Mouse (Mus musculus) forebrain, embryonic 16.5 days (tissue): Measurements from ENCODE around the gene Prokr1. TPM values are rescaled to one million over a fixed set of nuclear protein-coding genes. Genes with fewer than 3 reads are reported as not detected.

Experiments used
- ATAC-seq: fragments of 200-750 bp; cut with Nextera tagmentation; 2 replicates; pipeline ENCODE4 v1.8.0; 2017; ENCODE audit warnings: mild to moderate bottlenecking, moderate library complexity
- H3K27ac ChIP-seq: fragments of 300-500 bp; sonication (generic); 2 replicates; pipeline ENCODE4 v1.5.1; 2014; ENCODE audit warnings: low read length, control low read depth
- H3K27me3 ChIP-seq: fragments of 300-500 bp; sonication (generic); replicated peaks from 2 replicates; pipeline ENCODE4 v1.6.1; 2014; ENCODE audit warnings: low read length; ENCODE audit not compliant: control insufficient read depth, insufficient read depth
- H3K36me3 ChIP-seq: fragments of 300-500 bp; sonication (generic); 2 replicates; pipeline ENCODE4 v1.6.1; 2014; ENCODE audit not compliant: control insufficient read depth, insufficient read depth
- H3K4me1 ChIP-seq: fragments of 300-500 bp; sonication (generic); replicated peaks from 2 replicates; pipeline ENCODE4 v1.6.1; 2014; ENCODE audit warnings: low read length; ENCODE audit not compliant: control insufficient read depth, insufficient read depth
- H3K4me2 ChIP-seq: fragments of 300-500 bp; sonication (generic); 2 replicates; pipeline ENCODE4 v1.6.1; 2014; ENCODE audit warnings: mild to moderate bottlenecking, low read length, control low read depth
- H3K4me3 ChIP-seq: fragments of 300-500 bp; sonication (generic); replicated peaks from 2 replicates; pipeline ENCODE4 v1.5.1; 2014; ENCODE audit warnings: mild to moderate bottlenecking, low read length, control low read depth
- H3K9ac ChIP-seq: fragments of 300-500 bp; sonication (generic); replicated peaks from 2 replicates; pipeline ENCODE4 v1.6.1; 2014; ENCODE audit warnings: low read depth, low read length, control low read depth
- H3K9me3 ChIP-seq: fragments of 300-500 bp; sonication (generic); 2 replicates; pipeline ENCODE4 v1.6.1; 2016; ENCODE audit warnings: low read length; ENCODE audit not compliant: control insufficient read depth
- WGBS: fragments of 180-500 bp; shearing (Covaris S2); extraction: QIAGEN DNeasy Blood & Tissue Kit; methylation state at CpG from one replicate; pipeline ENCODE4 v1.1.7; 2014; 5-methylcytosine and 5-hydroxymethylcytosine counted together
- polyA plus RNA-seq: library from polyadenylated mRNA; unstranded; fragments of >200 nt; fragmentation: Nextera tagmentation; extraction: Ambion mirVana; gene quantifications from 2 replicates; pipeline ENCODE4 v1.2.1, GENCODE M21; 2015

Gene Prokr1
- polyA plus RNA-seq, 1 experiment from 2014 or later = 2.5 TPM

DNA sequence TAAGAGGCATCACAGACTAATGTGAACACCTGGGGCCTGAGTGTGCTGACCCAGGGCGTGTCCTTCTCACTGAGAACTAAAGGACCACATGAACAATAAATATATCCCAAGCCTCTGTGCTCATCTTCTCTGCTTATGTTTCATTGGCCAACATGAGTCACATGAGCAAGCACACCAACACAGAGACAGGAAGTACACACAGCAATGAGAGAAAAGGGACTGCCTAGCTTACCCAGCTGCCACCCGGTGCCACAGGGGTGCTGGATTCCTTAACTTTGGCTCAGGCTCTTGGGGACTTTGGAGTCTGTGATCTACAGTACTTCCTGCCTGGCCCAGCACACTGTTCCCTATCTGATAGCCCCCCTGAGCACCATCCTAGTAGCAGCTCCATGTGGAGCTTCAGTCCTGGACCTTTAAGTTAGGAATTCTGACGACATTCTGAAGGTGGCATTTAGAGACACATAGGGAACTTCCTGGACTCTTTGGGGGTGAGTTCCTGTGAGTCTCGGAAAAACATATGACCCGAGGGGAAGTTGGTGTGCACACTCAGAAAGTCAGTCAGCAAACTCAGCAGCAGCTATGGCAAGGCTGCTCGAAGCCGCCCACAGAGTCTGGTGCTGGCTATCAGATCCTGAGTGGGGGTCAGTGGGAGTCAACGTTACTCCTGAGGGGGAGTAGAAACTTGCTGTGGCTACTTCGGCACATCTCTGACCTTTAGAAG is 55.5 kb downstream of the Prokr1 start:
- Histone ChIP-seq H3K4me3 (no peak overlapping the region), H3K4me2 (no peak overlapping the region), H3K9ac (no peak overlapping the region), H3K27ac (no peak overlapping the region), H3K4me1 (0 out of 2 replicates have a peak, but pooled peaks cover 5% of the 10 kb centered on the region), H3K36me3 (no peaks in the 10 kb centered on the region), H3K27me3 (no peaks in the 10 kb centered on the region), H3K9me3 (no peaks in the 10 kb centered on the region)
- no peak for ATAC-seq
- 91% methylated on average over 9 of the region's 9 CpGs for WGBS

DNA sequence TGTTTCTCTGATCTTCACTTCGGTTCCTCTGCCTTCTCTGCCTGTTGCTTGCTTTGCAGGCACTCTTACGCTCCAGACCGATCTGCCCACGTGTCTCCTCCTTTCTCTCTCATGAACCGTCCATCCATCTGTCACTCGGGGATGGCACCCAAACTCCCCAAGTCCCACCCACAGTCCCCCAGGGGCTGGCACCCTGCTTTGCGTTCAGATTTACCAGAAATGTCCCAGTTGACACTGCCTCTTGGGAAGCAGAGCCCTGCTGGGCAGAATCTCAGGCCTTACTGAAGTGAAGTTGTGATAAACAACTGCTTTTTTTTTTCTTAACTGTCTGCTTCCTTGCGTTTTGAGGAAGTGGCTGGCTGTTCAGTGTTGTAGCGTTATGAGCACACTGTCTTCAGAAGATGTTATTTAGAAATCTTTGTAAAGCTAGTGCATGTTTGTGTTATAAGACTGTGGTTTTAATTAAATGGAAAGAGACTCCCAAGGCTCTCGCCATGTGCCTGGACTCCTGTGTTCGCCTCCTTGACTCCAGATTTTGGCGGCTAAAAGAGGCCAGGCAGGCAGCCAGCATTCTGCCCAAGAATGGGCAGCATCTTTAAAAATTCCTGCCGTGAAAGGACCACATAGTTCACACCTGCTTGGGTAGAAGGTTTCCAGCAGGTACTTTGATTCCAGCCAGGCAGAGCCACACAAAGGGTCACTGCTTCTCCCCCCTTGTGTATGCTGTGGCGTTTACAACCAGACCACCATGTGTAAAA is 57.4 kb downstream of the Prokr1 start, which contains the start of gene Arhgap25:
Arhgap25 (minus strand) TSS at position 307 of the 758 bp plus-strand sequence.
- H3K27me3 ChIP-seq = no peaks in the 10 kb centered on the region
- H3K27ac ChIP-seq = no peak within 1 kb of the TSS
- WGBS = 50% methylated on average over 14 of the region's 14 CpGs
- ATAC-seq = no peak
- H3K4me3 ChIP-seq = no peak within 1 kb of the TSS
- H3K9ac ChIP-seq = no peak within 1 kb of the TSS
- no peak within 1 kb of the TSS for H3K4me2 ChIP-seq
- no peaks in the 10 kb centered on the region for H3K36me3 ChIP-seq
- no peaks in the 10 kb centered on the region for H3K9me3 ChIP-seq
- H3K4me1 ChIP-seq = 0 out of 2 replicates have a peak, but pooled peaks cover 5% of the 10 kb centered on the region

DNA sequence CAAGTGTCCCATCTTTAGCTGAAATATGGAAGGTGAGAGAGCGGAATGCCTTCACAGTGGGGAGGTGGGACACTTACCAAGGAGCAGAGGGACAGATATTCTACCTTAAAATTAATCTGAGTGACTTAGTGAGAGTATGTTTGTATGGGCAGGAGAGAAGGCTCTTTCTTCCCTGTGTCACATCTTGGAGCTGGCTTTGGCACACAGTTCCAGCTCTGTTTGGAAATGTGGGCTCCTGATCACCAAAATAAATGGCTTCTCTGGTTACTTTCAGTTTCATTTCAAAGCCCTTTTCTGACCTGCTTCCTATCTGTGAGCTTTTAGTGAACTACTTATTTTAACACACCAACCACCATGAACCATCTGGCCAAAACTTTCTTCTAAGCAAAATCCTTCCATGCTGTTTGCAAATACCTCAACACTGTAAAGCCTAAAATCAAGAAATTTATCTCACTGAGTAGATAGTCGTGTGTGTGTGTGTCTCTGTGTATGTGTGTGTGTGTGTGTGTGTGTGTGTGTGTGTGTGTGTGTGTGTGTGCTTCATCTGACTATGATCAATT is 59.0 kb downstream of the Prokr1 start:
- no peak overlapping the region for H3K27ac ChIP-seq
- no peaks in the 10 kb centered on the region for H3K36me3 ChIP-seq
- no peaks in the 10 kb centered on the region for H3K9me3 ChIP-seq
- no peak overlapping the region for H3K4me3 ChIP-seq
- H3K27me3 ChIP-seq = no peaks in the 10 kb centered on the region
- no peak overlapping the region for H3K4me2 ChIP-seq
- WGBS = 90% methylated on average over 2 of the region's 2 CpGs
- 0 out of 2 replicates have a peak, but pooled peaks cover 5% of the 10 kb centered on the region for H3K4me1 ChIP-seq
- no peak for ATAC-seq
- no peak overlapping the region for H3K9ac ChIP-seq

DNA sequence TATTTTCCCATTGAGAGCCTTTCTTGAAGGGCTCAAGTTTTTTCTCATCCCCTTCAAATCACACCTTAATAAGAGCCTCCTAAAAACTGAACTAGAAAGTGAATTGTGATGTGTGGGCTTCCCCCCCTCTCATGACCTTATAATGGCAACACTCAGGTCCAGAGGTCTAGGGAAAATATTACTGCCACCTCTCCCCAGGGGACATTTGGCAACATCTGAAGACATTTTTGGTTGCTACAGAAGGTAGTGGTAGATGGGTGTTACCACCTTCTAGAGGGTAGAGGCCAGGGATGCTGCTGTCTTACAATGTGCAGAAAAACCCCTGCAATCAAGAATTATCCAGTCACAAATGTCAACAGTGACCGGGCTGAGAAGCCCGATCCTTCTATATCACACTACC is 60.2 kb downstream of the Prokr1 start:
- 92% methylated on average over 2 of the region's 2 CpGs for WGBS
- no peaks in the 10 kb centered on the region for H3K27me3 ChIP-seq

More for the DNA sequence above, 60.2 kb downstream of the Prokr1 start:
- 0 out of 2 replicates have a peak, but pooled peaks cover 5% of the 10 kb centered on the region for H3K4me1 ChIP-seq
- ATAC-seq = no peak
- no peak overlapping the region for H3K27ac ChIP-seq
- H3K36me3 ChIP-seq = no peaks in the 10 kb centered on the region
- no peak overlapping the region for H3K4me2 ChIP-seq
- no peak overlapping the region for H3K4me3 ChIP-seq
- no peaks in the 10 kb centered on the region for H3K9me3 ChIP-seq
- H3K9ac ChIP-seq = no peak overlapping the region

Other genes starting within 250 kb of the Prokr1 start
- not detected in 2 replicates for gene Gkn1, start 239.8 kb downstream of the Prokr1 start, polyA plus RNA-seq
- gene Gkn2, start 217.4 kb downstream of the Prokr1 start, polyA plus RNA-seq = not detected in 2 replicates
- gene Gkn3, start 201.8 kb downstream of the Prokr1 start, polyA plus RNA-seq = 0.30 TPM in 1 of 2 replicates, not detected in the other
- gene Bmp10, start 161.7 kb downstream of the Prokr1 start, polyA plus RNA-seq = not detected in 2 replicates
- gene Arhgap25, start 57.5 kb downstream of the Prokr1 start, polyA plus RNA-seq = 2.2 and 2.7 TPM in 2 replicates
- gene Aplf, start 81.5 kb upstream of the Prokr1 start, polyA plus RNA-seq = 13.6 and 15.3 TPM in 2 replicates
- gene Efcc1, start 140.1 kb upstream of the Prokr1 start, polyA plus RNA-seq = 1.8 and 2.3 TPM in 2 replicates
- 0.24 and 0.39 TPM in 2 replicates for gene Gp9, start 187.3 kb upstream of the Prokr1 start, polyA plus RNA-seq
- gene Rab43, start 221.4 kb upstream of the Prokr1 start, polyA plus RNA-seq = 6.1 and 8.0 TPM in 2 replicates
- 2.5 and 4.4 TPM in 2 replicates for gene Gm45140, start 245.1 kb upstream of the Prokr1 start, polyA plus RNA-seq
- gene Isy1, start 248.1 kb upstream of the Prokr1 start, polyA plus RNA-seq = 28.2 and 30.2 TPM in 2 replicates